Mouse (Mus musculus): Measurements from ENCODE around the gene Ppm1b. TPM values are rescaled to one million over a fixed set of nuclear protein-coding genes. Genes with fewer than 3 reads are reported as not detected.

Gene Ppm1b
- polyA plus RNA-seq, 1 experiment from 2014 or later = 108 TPM

GRCm38 (mm10) chr17:84999636-85000035 is 43.1 kb downstream of the Ppm1b start:
- peaks cover 14% of the 10 kb centered on the region; the same call in 1 of the 2 replicates for H3K36me3 ChIP-seq (replicated peaks)

GRCm38 (mm10) chr17:85013485-85013884 is 56.9 kb downstream of the Ppm1b start:
- WGBS = 85% methylated on average over 6 of the region's 6 CpGs
- H3K9ac ChIP-seq = no peak overlapping the region
- no peaks in the 10 kb centered on the region; the same call in 1 of the 2 replicates for H3K4me1 ChIP-seq
- no peak for ATAC-seq (ENCODE audit: low FRiP score)
- no peak overlapping the region for H3K27ac ChIP-seq
- H3K9me3 ChIP-seq = no peaks in the 10 kb centered on the region
- no peak overlapping the region for H3K4me2 ChIP-seq
- H3K36me3 ChIP-seq (replicated peaks) = peaks cover 15% of the 10 kb centered on the region
- H3K27me3 ChIP-seq = no peaks in the 10 kb centered on the region
- H3K4me3 ChIP-seq (replicated peaks) = no peak overlapping the region

More at GRCm38 (mm10) chr17:84999636-85000035, 43.1 kb downstream of the Ppm1b start:
- Histone ChIP-seq H3K27me3 (no peaks in the 10 kb centered on the region), H3K9ac (no peak overlapping the region), H3K27ac (no peak overlapping the region), H3K4me1 (peaks cover 3% of the 10 kb centered on the region; the same call in 1 of the 2 replicates), H3K9me3 (no peaks in the 10 kb centered on the region), H3K4me3 (replicated peaks) (no peak overlapping the region), H3K4me2 (no peak overlapping the region)
- 89% methylated on average over 10 of the region's 10 CpGs for WGBS
- ATAC-seq (ENCODE audit: low FRiP score) = no peak

- H3K4me1 ChIP-seq = no peaks in the 10 kb centered on the region; the same call in 1 of the 2 replicates
- ATAC-seq (ENCODE audit: low FRiP score) = no peak
- no peak overlapping the region for H3K4me2 ChIP-seq
- H3K9ac ChIP-seq = no peak overlapping the region
- H3K9me3 ChIP-seq = no peaks in the 10 kb centered on the region
- H3K36me3 ChIP-seq (replicated peaks) = peaks cover 15% of the 10 kb centered on the region
- no peaks in the 10 kb centered on the region for H3K27me3 ChIP-seq
- 95% methylated on average over 3 of the region's 3 CpGs for WGBS
- no peak overlapping the region for H3K27ac ChIP-seq
- H3K4me3 ChIP-seq (replicated peaks) = no peak overlapping the region
These were observed 58.1 kb downstream of the Ppm1b start for GRCm38 (mm10) chr17:85014632-85015031.

GRCm38 (mm10) chr17:85018344-85018743 is 61.8 kb downstream of the Ppm1b start:
- no peaks in the 10 kb centered on the region for H3K36me3 ChIP-seq (replicated peaks)
- no peak overlapping the region for H3K27ac ChIP-seq
- H3K4me1 ChIP-seq = no peaks in the 10 kb centered on the region; the same call in 1 of the 2 replicates
- H3K9ac ChIP-seq = no peak overlapping the region
- WGBS = 86% methylated on average over 3 of the region's 3 CpGs
- no peak overlapping the region for H3K4me2 ChIP-seq
- H3K4me3 ChIP-seq (replicated peaks) = no peak overlapping the region
- no peaks in the 10 kb centered on the region for H3K9me3 ChIP-seq
- no peaks in the 10 kb centered on the region for H3K27me3 ChIP-seq
- no peak for ATAC-seq (ENCODE audit: low FRiP score)

- H3K4me3 ChIP-seq (replicated peaks) = no peak overlapping the region
- 81% methylated on average over 5 of the region's 5 CpGs for WGBS
- no peak overlapping the region for H3K27ac ChIP-seq
- no peak for ATAC-seq (ENCODE audit: low FRiP score)
- H3K36me3 ChIP-seq (replicated peaks) = no peaks in the 10 kb centered on the region
- no peaks in the 10 kb centered on the region for H3K27me3 ChIP-seq
- H3K9ac ChIP-seq = no peak overlapping the region
- no peaks in the 10 kb centered on the region; the same call in 1 of the 2 replicates for H3K4me1 ChIP-seq
- H3K4me2 ChIP-seq = no peak overlapping the region
- H3K9me3 ChIP-seq = no peaks in the 10 kb centered on the region
These were observed 62.3 kb downstream of the Ppm1b start for GRCm38 (mm10) chr17:85018794-85019193.

GRCm38 (mm10) chr17:85020343-85020742 is 63.8 kb downstream of the Ppm1b start:
- Histone ChIP-seq H3K4me3 (replicated peaks) (no peak overlapping the region), H3K9ac (no peak overlapping the region), H3K4me1 (no peaks in the 10 kb centered on the region; the same call in 1 of the 2 replicates), H3K4me2 (no peak overlapping the region), H3K27ac (no peak overlapping the region), H3K27me3 (no peaks in the 10 kb centered on the region), H3K36me3 (replicated peaks) (no peaks in the 10 kb centered on the region), H3K9me3 (no peaks in the 10 kb centered on the region)
- 93% methylated on average over 3 of the region's 3 CpGs for WGBS
- no peak for ATAC-seq (ENCODE audit: low FRiP score)

GRCm38 (mm10) chr17:85023247-85024167 is 67.0 kb downstream of the Ppm1b start:
- Histone ChIP-seq H3K4me1 (no peaks in the 10 kb centered on the region; the same call in 1 of the 2 replicates), H3K27me3 (no peaks in the 10 kb centered on the region), H3K9me3 (no peaks in the 10 kb centered on the region), H3K4me3 (replicated peaks) (no peak overlapping the region), H3K27ac (no peak overlapping the region), H3K9ac (no peak overlapping the region), H3K4me2 (no peak overlapping the region), H3K36me3 (replicated peaks) (no peaks in the 10 kb centered on the region)
- peak; percentile 37; the same call in 1 of the 2 replicates for ATAC-seq (ENCODE audit: low FRiP score)
- WGBS = 61% methylated on average over 22 of the region's 22 CpGs

GRCm38 (mm10) chr17:85024237-85024636 is 67.7 kb downstream of the Ppm1b start:
- 92% methylated on average over 8 of the region's 8 CpGs for WGBS
- Histone ChIP-seq H3K9me3 (no peaks in the 10 kb centered on the region), H3K4me2 (no peak overlapping the region), H3K9ac (no peak overlapping the region), H3K27me3 (no peaks in the 10 kb centered on the region), H3K36me3 (replicated peaks) (no peaks in the 10 kb centered on the region), H3K27ac (no peak overlapping the region), H3K4me1 (no peaks in the 10 kb centered on the region), H3K4me3 (replicated peaks) (no peak overlapping the region)
- no peak for ATAC-seq (ENCODE audit: low FRiP score)

GRCm38 (mm10) chr17:85025151-85025550 is 68.6 kb downstream of the Ppm1b start:
- H3K9me3 ChIP-seq = no peaks in the 10 kb centered on the region
- H3K36me3 ChIP-seq (replicated peaks) = no peaks in the 10 kb centered on the region
- H3K4me3 ChIP-seq (replicated peaks) = no peak overlapping the region
- WGBS = 96% methylated on average over 6 of the region's 6 CpGs
- H3K27me3 ChIP-seq = no peaks in the 10 kb centered on the region
- no peak overlapping the region for H3K27ac ChIP-seq
- H3K9ac ChIP-seq = no peak overlapping the region
- H3K4me2 ChIP-seq = no peak overlapping the region
- no peaks in the 10 kb centered on the region for H3K4me1 ChIP-seq
- ATAC-seq (ENCODE audit: low FRiP score) = no peak

GRCm38 (mm10) chr17:85026436-85026835 is 69.9 kb downstream of the Ppm1b start:
- Histone ChIP-seq H3K4me3 (replicated peaks) (no peak overlapping the region), H3K36me3 (replicated peaks) (no peaks in the 10 kb centered on the region), H3K4me1 (no peaks in the 10 kb centered on the region), H3K9ac (no peak overlapping the region), H3K9me3 (no peaks in the 10 kb centered on the region), H3K4me2 (no peak overlapping the region), H3K27me3 (no peaks in the 10 kb centered on the region), H3K27ac (no peak overlapping the region)
- ATAC-seq (ENCODE audit: low FRiP score) = no peak
- WGBS = 91% methylated on average over 6 of the region's 6 CpGs

GRCm38 (mm10) chr17:85027247-85027646 is 70.7 kb downstream of the Ppm1b start:
- Histone ChIP-seq H3K9ac (no peak overlapping the region), H3K4me2 (no peak overlapping the region), H3K9me3 (no peaks in the 10 kb centered on the region), H3K4me1 (no peaks in the 10 kb centered on the region), H3K27ac (no peak overlapping the region), H3K27me3 (no peaks in the 10 kb centered on the region), H3K4me3 (replicated peaks) (no peak overlapping the region), H3K36me3 (replicated peaks) (no peaks in the 10 kb centered on the region)
- ATAC-seq (ENCODE audit: low FRiP score) = no peak
- WGBS = 89% methylated on average over 3 of the region's 3 CpGs

GRCm38 (mm10) chr17:85028093-85028739 is 71.7 kb downstream of the Ppm1b start, which contains the start of gene Slc3a1:
TSS of gene Slc3a1 (plus strand) at chr17:85028376.
- H3K9ac ChIP-seq = no peak within 1 kb of the TSS
- no peaks in the 10 kb centered on the region for H3K36me3 ChIP-seq (replicated peaks)
- no peaks in the 10 kb centered on the region for H3K27me3 ChIP-seq
- WGBS = 90% methylated on average over 20 of the region's 20 CpGs
- ATAC-seq (ENCODE audit: low FRiP score) = no peak
- no peak within 1 kb of the TSS for H3K4me3 ChIP-seq (replicated peaks)
- H3K27ac ChIP-seq = no peak within 1 kb of the TSS
- H3K4me1 ChIP-seq = no peaks in the 10 kb centered on the region
- no peak within 1 kb of the TSS for H3K4me2 ChIP-seq
- no peaks in the 10 kb centered on the region for H3K9me3 ChIP-seq

All from forebrain, embryonic 12.5 days (tissue).